Mouse (Mus musculus): ENCODE data around the gene Abr.

- TF ChIP-seq GATA1 (IDR thresholded peaks at IDR 0.05; ENCODE audit: borderline replicate concordance, low read length) (no peak), FLI1 (IDR thresholded peaks at IDR 0.05; ENCODE audit: low read length) (no peak)
Measured at GRCm38 (mm10) chr11:76630487-76630886, 8.4 kb upstream of the Abr start.

Measured in megakaryocyte, embryonic 14.5 days (primary cell).